Mouse (Mus musculus): ENCODE results near the gene Nebl.

DNA sequence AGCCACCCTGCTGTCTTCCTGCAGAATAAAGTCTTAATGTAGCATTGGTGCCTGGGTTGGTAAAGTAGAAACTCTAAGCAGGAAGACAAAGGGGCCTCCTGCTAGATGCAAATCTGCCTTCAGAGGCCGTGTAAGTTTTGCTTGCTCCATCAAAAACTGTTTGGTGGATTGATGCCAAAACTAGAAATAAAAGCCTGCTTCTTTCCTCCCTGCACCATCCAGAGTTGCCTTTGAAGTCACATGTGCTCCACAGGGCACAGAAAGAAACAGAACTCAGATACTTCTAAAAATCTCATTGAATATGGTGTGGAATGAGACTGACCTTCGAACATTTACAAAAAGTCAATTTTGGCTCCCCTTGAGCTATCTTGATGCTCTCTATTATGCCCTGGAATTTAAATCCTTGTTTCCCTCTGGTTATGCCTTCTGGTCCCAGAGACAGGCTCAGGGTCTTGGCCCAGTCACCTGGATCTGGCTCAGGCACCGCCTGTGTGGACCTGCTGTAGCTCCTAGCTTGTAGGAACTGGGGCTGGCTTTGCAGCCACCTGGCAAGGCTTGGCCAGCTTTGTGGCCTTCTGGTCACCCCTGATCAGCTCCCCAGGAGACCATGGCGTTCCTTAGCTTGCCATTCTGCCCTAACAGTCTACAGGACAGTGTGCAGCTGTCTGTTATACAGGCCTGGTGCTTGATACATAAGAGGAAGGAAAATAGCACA, 47.8 kb downstream of the Nebl start:
- TF ChIP-seq MAFK (IDR thresholded peaks at IDR 0.05; ENCODE audit: borderline replicate concordance, low read depth, low read length) (no peak), CTCF (IDR thresholded peaks at IDR 0.05 in 2 of 3, conservative IDR thresholded peaks at IDR 0.05 in 1 of 3; ENCODE audit: control insufficient read depth in 1 of 3, insufficient read depth in 1 of 3, low read depth in 2 of 3, low read length in 3 of 3, poor library complexity in 1 of 3, severe bottlenecking in 1 of 3) (no peak), HCFC1 (IDR thresholded peaks at IDR 0.05; ENCODE audit: low read depth, low read length) (no peak), MAX (IDR thresholded peaks at IDR 0.05; ENCODE audit: low read length) (no peak), ZKSCAN1 (IDR thresholded peaks at IDR 0.05; ENCODE audit: low read depth, low read length) (no peak), POLR2A (IDR thresholded peaks at IDR 0.05; ENCODE audit: control insufficient read depth in 1 of 2, insufficient read depth in 1 of 2, low read depth in 1 of 2, low read length in 2 of 2, poor library complexity in 1 of 2) (no peak), KAT2A (conservative IDR thresholded peaks at IDR 0.05; ENCODE audit: low read depth, low read length) (no peak), ELF1 (IDR thresholded peaks at IDR 0.05; ENCODE audit: low read depth, low read length) (no peak), TCF12 (IDR thresholded peaks at IDR 0.05; ENCODE audit: low read depth, low read length) (no peak), MXI1 (IDR thresholded peaks at IDR 0.05; ENCODE audit: low read depth, low read length) (no peak)
